In genomic region chr17:12725871-12726270, GRCm38 (mm10) we compare ENCODE assay signal across 9 mouse cellular contexts. TPM values are rescaled to one million over a fixed set of nuclear protein-coding genes. Genes with fewer than 3 reads are reported as not detected.
DNase-seq lines count a peak whose midpoint lies in the region; ATAC-seq and TF ChIP-seq lines count a peak whose summit lies in the region.
"Had no signal": no experiment of that assay in that cellular context is flagged by ENCODE, and none has a peak within 500 bp of the region (broad histone marks: within the 10 kb centered on the region; RNA-seq: fewer than 3 reads in every experiment).

No protein-coding gene starts in this region.

- no peaks in the 10 kb centered on the region; the same call in 1 of the 2 replicates for H3K4me1 ChIP-seq in midbrain, embryonic 16.5 days (ENCODE audit: control insufficient read depth, insufficient read depth, low read length)
- H3K4me1 ChIP-seq in midbrain, embryonic 10.5 days, result no peaks in the 10 kb centered on the region
- H3K4me1 ChIP-seq in embryonic facial prominence, embryonic 10.5 days, result peaks cover 43% of the 10 kb centered on the region
- H3K4me1 ChIP-seq in hindbrain, embryonic 16.5 days (ENCODE audit: control insufficient read depth, insufficient read depth, low read depth, low read length), result peaks cover 14% of the 10 kb centered on the region
- peaks cover 16 to 22% of the 10 kb centered on the region in 2 experiments for H3K4me1 ChIP-seq in liver, embryonic 14.5 days (replicated peaks; ENCODE audit: control insufficient read depth in 2 of 2, insufficient read depth in 2 of 2, low read length in 1 of 2)

- TF ChIP-seq EP300 in liver, embryonic 14.5 days (IDR thresholded peaks at IDR 0.05; ENCODE audit: low read depth), result no peak

- no peaks in the 10 kb centered on the region for H3K9me3 ChIP-seq in midbrain, embryonic 16.5 days (replicated peaks; ENCODE audit: control insufficient read depth, low read length, poor library complexity, severe bottlenecking)
- H3K9me3 ChIP-seq in midbrain, embryonic 10.5 days (replicated peaks), result no peaks in the 10 kb centered on the region
- H3K9me3 ChIP-seq in embryonic facial prominence, embryonic 10.5 days, result no peaks in the 10 kb centered on the region
- no peaks in the 10 kb centered on the region for H3K9me3 ChIP-seq in hindbrain, embryonic 16.5 days (ENCODE audit: control insufficient read depth, low read length)
- H3K9me3 ChIP-seq in liver, embryonic 14.5 days (ENCODE audit: control insufficient read depth, low read length), result no peaks in the 10 kb centered on the region

- DNase-seq in midbrain, embryonic 10.5 days (ENCODE audit: low spot score), result no peak
- DNase-seq in embryonic facial prominence, embryonic 10.5 days (ENCODE audit: low spot score), result no peak
- peak in 2 of 3 experiments; percentile 24 to 26 for DNase-seq in liver, embryonic 14.5 days (ENCODE audit: low read depth in 3 of 3, low spot score in 3 of 3)
- DNase-seq in layer of hippocampus, adult 18-20 months (ENCODE audit: low spot score in 2 of 2), result no peak
- no peak for DNase-seq in urinary bladder, postnatal 25 days (ENCODE audit: low spot score)
- no peak for DNase-seq in Muller cell, postnatal 12 days (ENCODE audit: inconsistent ontology term)

- 63% methylated on average over 4 of the region's 4 CpGs for WGBS in midbrain, embryonic 16.5 days
- WGBS in midbrain, embryonic 10.5 days, result 90% methylated on average over 4 of the region's 4 CpGs
- WGBS in embryonic facial prominence, embryonic 10.5 days, result 61% methylated on average over 4 of the region's 4 CpGs
- 49% methylated on average over 4 of the region's 4 CpGs for WGBS in hindbrain, embryonic 16.5 days
- WGBS in liver, embryonic 14.5 days (ENCODE audit: insufficient replicate concordance), result 26% methylated on average over 4 of the region's 4 CpGs

- H3K4me3 ChIP-seq in midbrain, embryonic 16.5 days (ENCODE audit: low read depth, low read length), result no peak overlapping the region
- H3K4me3 ChIP-seq in midbrain, embryonic 10.5 days, result no peak overlapping the region
- no peak overlapping the region for H3K4me3 ChIP-seq in embryonic facial prominence, embryonic 10.5 days
- H3K4me3 ChIP-seq in hindbrain, embryonic 16.5 days (ENCODE audit: low read length), result no peak overlapping the region
- H3K4me3 ChIP-seq in liver, embryonic 14.5 days (ENCODE audit: insufficient read depth in 1 of 2, low read depth in 2 of 2, low read length in 2 of 2), result no peak overlapping the region
- H3K4me3 ChIP-seq: myocyte had no signal

- H3K9ac ChIP-seq in midbrain, embryonic 16.5 days (ENCODE audit: low read depth, low read length), result no peak overlapping the region
- H3K9ac ChIP-seq in hindbrain, embryonic 16.5 days (ENCODE audit: low read depth, low read length), result no peak overlapping the region
- no peak overlapping the region for H3K9ac ChIP-seq in liver, embryonic 14.5 days (replicated peaks)

- no peak for TF ChIP-seq CTCF in liver, embryonic 14.5 days (IDR thresholded peaks at IDR 0.05; ENCODE audit: low read depth)

- no peaks in the 10 kb centered on the region for H3K27me3 ChIP-seq in midbrain, embryonic 16.5 days (ENCODE audit: control insufficient read depth, insufficient read depth, low read depth, low read length)
- no peaks in the 10 kb centered on the region for H3K27me3 ChIP-seq in midbrain, embryonic 10.5 days (ENCODE audit: low read depth, poor library complexity, severe bottlenecking)
- no peaks in the 10 kb centered on the region for H3K27me3 ChIP-seq in embryonic facial prominence, embryonic 10.5 days (replicated peaks; ENCODE audit: low read depth, poor library complexity, severe bottlenecking)
- H3K27me3 ChIP-seq in hindbrain, embryonic 16.5 days (replicated peaks; ENCODE audit: control insufficient read depth, insufficient read depth, low read length), result no peaks in the 10 kb centered on the region
- no peaks in the 10 kb centered on the region for H3K27me3 ChIP-seq in liver, embryonic 14.5 days (ENCODE audit: control insufficient read depth, insufficient read depth, low read length)

- ATAC-seq in midbrain, embryonic 16.5 days, result no peak
- ATAC-seq in hindbrain, embryonic 16.5 days, result no peak
- ATAC-seq in liver, embryonic 14.5 days (ENCODE audit: insufficient read depth), result no peak

- H3K4me2 ChIP-seq in midbrain, embryonic 16.5 days (ENCODE audit: low read length), result no peak overlapping the region
- H3K4me2 ChIP-seq in hindbrain, embryonic 16.5 days (ENCODE audit: low read length), result no peak overlapping the region
- H3K4me2 ChIP-seq in liver, embryonic 14.5 days (ENCODE audit: low read depth), result no peak overlapping the region

- H3K36me3 ChIP-seq in midbrain, embryonic 16.5 days (ENCODE audit: control insufficient read depth, insufficient read depth, low read length), result peaks cover 9% of the 10 kb centered on the region; the same call in 1 of the 2 replicates
- H3K36me3 ChIP-seq in midbrain, embryonic 10.5 days, result peaks cover 63% of the 10 kb centered on the region
- H3K36me3 ChIP-seq in embryonic facial prominence, embryonic 10.5 days (replicated peaks), result peaks cover 86% of the 10 kb centered on the region
- H3K36me3 ChIP-seq in hindbrain, embryonic 16.5 days (ENCODE audit: control insufficient read depth, insufficient read depth, low read length), result peaks cover 16% of the 10 kb centered on the region
- no peaks in the 10 kb centered on the region for H3K36me3 ChIP-seq in liver, embryonic 14.5 days (replicated peaks; ENCODE audit: control insufficient read depth, insufficient read depth, low read depth)

- H3K27ac ChIP-seq in midbrain, embryonic 16.5 days (ENCODE audit: low read length), result 0 out of 2 replicates have a peak overlapping the region, but pooled peaks have one; percentile 3
- no peak overlapping the region for H3K27ac ChIP-seq in midbrain, embryonic 10.5 days (replicated peaks)
- H3K27ac ChIP-seq in embryonic facial prominence, embryonic 10.5 days (replicated peaks), result peak overlapping the region; percentile 51
- peak overlapping the region; percentile 57 for H3K27ac ChIP-seq in hindbrain, embryonic 16.5 days (ENCODE audit: low read depth, low read length)
- no peak overlapping the region for H3K27ac ChIP-seq in liver, embryonic 14.5 days

RNA-seq across cellular contexts. Expression of gene Igf2r, which starts 43.6 kb away (rescaled TPM):
- 9.6 and 10.9 TPM in 2 replicates for polyA plus RNA-seq in midbrain, embryonic 16.5 days (2015; fragmentation: Nextera tagmentation; extraction: Ambion mirVana)
- polyA plus RNA-seq in midbrain, embryonic 10.5 days (2016; fragmentation: Nextera tagmentation; extraction: Ambion mirVana), result 16.3 and 18.0 TPM in 2 replicates
- 25.9 and 27.2 TPM in 2 replicates for polyA plus RNA-seq in embryonic facial prominence, embryonic 10.5 days (2016; fragmentation: Nextera tagmentation; extraction: Ambion mirVana)
- polyA plus RNA-seq in hindbrain, embryonic 16.5 days (2015; fragmentation: Nextera tagmentation; extraction: Ambion mirVana), result 6.4 and 10.1 TPM in 2 replicates
- polyA plus RNA-seq in liver, embryonic 14.5 days (2012; rRNA removed), result 9.5 and 12.6 TPM in 2 replicates
- polyA plus RNA-seq in liver, embryonic 14.5 days (2014; fragmentation: Nextera tagmentation; extraction: Ambion mirVana), result 12.8 and 14.8 TPM in 2 replicates
- 10 to 100 TPM; 27.4 to 27.8 TPM for total RNA-seq in layer of hippocampus, adult 18-20 months (2021)

RNA-seq across cellular contexts. Expression of gene Slc22a1, which starts 50.2 kb away (rescaled TPM):
- polyA plus RNA-seq in midbrain, embryonic 16.5 days (2015; fragmentation: Nextera tagmentation; extraction: Ambion mirVana), result not detected in 2 replicates
- not detected in 2 replicates for polyA plus RNA-seq in midbrain, embryonic 10.5 days (2016; fragmentation: Nextera tagmentation; extraction: Ambion mirVana)
- not detected in 2 replicates for polyA plus RNA-seq in embryonic facial prominence, embryonic 10.5 days (2016; fragmentation: Nextera tagmentation; extraction: Ambion mirVana)
- polyA plus RNA-seq in hindbrain, embryonic 16.5 days (2015; fragmentation: Nextera tagmentation; extraction: Ambion mirVana), result not detected in 2 replicates
- polyA plus RNA-seq in liver, embryonic 14.5 days (2012; rRNA removed), result not detected in 2 replicates
- 0.11 TPM in 1 of 2 replicates, not detected in the other for polyA plus RNA-seq in liver, embryonic 14.5 days (2014; fragmentation: Nextera tagmentation; extraction: Ambion mirVana)
- not detected for total RNA-seq in layer of hippocampus, adult 18-20 months (2021)
- polyA plus RNA-seq: myocyte had no signal

Comparison
In these comparisons a context has a peak if more than half of its experiments do, and no peak if none do; other contexts are left out.
1. H3K27ac ChIP-seq: peak in midbrain, embryonic 16.5 days (single experiment), embryonic facial prominence, embryonic 10.5 days (single experiment) and hindbrain, embryonic 16.5 days (single experiment); none in midbrain, embryonic 10.5 days (single experiment) and liver, embryonic 14.5 days (single experiment).
2. DNase-seq: peak in liver, embryonic 14.5 days (2 of 3); none in midbrain, embryonic 10.5 days (single experiment), embryonic facial prominence, embryonic 10.5 days (single experiment), layer of hippocampus, adult 18-20 months (0 of 2), urinary bladder, postnatal 25 days (single experiment) and Muller cell, postnatal 12 days (single experiment).